Mouse (Mus musculus) Muller cell, postnatal 12 days (primary cell): ENCODE measurements around the gene Tbc1d30.

Source experiments
- DNase-seq: peaks from one replicate; pipeline ENCODE4 v3.0.0-alpha.2; 2015; ENCODE audit errors: inconsistent ontology term

Tbc1d30 gene

DNA sequence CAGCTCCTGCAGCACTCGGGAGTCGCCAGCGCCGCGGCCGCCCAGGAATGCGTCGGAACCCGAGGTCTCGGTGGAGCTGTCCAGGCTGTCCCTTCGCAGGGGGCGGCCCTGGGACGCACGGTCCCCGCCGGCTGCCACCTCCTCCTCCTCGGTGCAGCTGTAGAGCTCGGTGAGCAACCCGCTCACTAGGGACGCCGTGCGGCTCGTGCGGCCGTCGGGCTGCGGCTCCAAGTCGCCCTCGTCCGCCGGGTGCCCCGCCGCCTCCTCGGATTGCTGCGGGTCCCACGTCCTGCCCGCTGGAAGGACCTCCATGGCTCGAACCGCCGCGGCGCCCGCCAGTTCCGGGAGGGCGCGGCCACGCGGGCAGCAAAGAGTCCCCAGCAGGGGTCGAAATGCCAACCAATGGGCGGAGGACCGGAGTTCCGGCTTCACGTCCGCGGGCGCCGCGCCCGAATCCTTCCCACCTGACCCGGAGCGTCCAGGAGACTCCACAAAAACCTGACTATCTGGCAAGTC, at the start of gene Tbc1d30:
TSS of gene Tbc1d30 (minus strand) at position 213 of the 516 bp plus-strand sequence.
- peak; percentile 55 for DNase-seq

DNA sequence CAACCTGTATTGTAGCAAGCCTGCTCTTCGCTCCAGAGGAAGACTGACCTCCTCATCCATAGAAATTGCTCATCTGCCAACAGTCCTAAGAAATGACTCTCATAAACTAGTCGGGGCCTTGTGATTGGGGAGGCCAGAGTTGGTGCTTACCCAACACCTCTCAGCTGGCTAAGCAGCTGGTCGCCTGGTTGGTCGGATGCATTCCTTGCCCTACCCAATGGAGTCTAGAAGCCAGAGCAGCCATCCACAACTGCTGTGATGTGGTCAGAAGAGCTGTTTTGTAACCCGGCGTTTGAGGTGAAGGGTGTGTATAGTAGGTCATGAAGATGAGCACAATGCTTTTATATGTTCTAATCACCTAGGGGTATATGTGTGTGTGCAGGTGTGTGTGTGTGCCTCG, 47.5 kb upstream of the Tbc1d30 start:
- no peak for DNase-seq

DNA sequence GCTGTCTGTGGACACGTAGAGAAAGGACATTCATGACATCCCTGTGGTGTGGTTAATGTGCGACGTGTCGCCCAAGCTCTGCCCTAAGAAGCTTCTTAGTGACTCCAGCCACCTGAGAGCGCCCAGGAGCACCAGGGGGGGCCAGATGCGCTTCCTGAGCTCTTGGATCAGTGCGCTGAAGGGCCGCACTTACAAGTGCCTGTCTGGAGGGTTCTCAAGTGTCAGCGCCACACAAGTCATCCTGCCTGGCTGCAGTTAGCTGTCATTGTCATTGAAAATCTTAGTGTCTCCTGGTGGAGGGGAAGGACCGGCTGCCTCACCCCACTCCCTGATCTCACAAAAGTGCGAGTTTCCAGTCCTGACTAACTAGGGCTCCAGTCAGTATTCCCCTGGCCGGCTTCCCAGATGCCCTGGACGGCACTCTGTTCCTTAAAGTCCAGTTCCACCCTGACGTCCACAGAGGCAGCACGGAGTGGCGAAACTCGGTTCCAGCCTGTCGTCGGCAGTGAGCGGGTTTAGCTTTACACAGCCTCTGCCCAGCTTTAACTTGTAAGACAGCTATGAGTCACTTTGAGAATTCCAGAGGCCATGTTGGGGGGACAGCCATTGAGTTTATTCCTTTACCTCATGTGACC, 44.6 kb upstream of the Tbc1d30 start:
- DNase-seq: no peak

DNA sequence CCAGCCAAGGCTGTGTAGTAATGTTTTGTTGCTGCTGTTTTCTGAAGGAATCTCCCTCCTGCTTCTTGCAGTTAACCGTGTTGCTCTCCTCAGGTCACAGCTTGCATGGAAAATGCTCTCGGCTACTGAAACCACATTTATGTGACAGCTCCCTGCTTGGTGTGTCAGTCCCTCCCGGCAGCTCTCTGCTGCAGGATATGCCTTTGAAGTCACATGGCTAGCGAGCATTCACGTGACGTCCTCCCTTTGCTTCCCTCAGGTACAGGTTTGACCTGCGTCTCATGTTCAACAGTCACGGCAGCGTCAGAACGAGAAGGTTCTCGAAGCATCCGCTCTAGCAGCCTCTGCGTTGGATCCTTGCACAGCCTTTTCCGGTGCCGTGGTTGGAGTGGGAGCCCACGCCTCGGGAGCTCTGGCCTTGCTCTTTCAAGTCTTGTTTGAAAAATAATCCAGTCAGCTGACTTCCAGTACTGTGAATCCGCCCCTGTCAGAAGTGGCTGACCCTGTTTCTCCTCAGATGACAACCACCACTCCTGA, 43.8 kb upstream of the Tbc1d30 start:
- DNase-seq: no peak

DNA sequence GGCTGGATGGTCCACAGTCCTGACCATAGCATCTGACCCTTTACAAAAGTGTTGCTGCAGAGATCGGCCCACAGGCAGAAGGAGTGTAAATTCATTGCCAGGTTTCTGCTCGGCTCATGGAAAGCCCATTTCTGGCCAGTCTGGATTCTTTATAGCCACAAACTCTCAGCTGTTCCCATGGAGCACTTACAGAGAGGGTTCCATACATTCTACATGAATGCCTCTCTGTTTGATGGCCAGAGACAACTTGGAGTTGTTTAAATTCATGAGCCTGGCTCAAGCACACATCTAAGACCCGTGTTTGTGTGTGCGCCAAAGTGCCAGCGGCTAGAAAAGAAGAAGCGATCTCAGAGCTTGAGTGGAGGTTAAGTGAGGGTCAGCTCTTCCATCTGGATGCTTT, 43.2 kb upstream of the Tbc1d30 start:
- DNase-seq: no peak

DNA sequence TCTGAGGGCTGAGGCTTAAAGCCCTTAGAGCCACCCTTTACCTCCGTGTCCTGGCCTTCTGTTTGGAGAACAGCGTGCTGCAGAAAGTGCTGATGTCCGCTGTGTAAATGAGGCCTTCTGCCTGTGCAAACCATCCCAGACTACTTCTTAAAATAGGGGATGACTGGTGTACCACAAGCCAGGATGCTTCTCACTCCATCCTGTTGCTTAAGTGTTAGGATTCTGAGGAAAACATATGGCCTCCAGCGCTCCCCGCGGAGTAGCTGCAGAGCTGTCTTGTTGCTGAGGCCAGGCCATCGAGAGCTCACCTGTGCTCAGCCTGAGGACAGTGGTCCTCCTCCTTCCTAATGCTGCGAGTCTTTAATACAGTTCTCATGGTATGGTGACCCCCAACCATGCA, 40.8 kb upstream of the Tbc1d30 start:
- no peak for DNase-seq

DNA sequence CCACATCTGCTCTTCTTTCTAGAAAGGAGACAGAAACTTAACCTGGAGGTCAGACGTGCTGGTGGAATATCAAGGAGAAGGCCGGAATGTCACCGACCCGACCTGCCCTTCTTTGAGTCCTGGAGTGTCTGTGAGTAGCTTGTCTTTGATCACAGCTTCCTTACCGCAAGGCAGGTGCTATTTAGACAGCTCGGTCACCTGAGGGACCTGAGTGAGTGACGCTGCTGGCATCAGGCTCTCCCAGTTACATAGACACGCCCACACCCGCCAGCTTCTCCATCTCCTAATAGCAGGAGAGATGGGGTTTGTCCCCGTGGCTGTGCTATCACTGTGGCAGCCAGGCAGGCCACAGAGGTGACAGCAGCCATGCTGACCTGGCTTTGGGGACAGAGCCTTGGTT, 39.5 kb upstream of the Tbc1d30 start:
- no peak for DNase-seq

DNA sequence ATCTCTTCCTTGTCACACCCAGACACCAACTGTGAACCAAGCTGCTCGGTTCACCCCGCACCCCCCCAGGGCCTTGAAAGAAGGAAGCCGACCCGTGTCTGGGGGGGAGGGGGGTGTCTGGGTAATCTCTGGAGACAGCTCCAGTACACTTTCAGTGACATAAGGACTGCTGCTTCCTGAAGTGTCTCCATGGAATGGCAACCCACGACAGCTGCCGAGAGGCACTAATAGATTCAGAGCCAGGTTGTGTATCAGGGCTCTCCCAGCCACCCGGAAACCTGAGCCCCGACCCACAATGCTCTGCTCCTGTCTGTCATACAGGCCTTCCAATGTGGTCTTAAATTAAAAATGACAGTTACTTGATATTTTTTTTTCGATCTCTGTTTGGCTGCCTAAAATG, 35.3 kb upstream of the Tbc1d30 start:
- DNase-seq: no peak

DNA sequence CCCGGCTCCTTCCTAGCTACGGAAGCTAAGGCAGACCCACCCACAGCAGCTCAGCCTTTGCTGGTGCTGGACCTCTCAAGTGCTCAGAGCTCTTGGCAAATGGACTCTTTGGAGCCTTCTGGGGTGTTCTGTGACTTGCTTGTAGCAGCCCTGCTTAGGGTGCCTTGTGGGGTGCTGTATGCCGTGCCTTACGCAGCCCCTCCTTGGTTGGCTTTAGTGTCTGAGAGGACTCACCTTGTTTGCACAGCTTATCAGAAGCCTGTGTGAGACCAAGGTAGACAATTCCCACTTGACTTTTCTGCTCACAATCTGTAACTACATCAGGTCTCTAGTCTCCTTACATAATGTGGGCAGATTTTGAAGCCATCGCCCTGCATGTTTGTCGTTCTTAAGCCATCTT, 34.6 kb upstream of the Tbc1d30 start:
- DNase-seq: no peak

DNA sequence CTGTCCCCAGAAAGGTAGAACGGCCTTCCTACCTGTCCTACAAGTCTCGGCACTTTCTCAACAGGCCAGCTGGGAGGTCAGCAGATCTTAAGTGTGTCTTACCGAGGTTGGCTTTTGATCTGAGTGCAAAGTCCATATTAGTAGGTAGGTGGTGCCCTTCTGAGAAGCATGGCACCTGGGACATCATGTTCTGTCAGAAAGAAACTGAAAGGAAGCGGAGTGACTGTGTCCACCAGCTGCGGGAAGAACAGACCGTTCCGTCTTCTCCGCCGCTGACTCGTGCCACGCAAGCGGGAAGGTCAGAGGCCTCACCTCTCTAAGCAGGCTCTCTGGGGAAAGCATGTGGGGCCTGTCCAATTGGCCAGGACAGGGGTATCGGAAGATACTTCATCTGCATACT, 33.6 kb upstream of the Tbc1d30 start:
- DNase-seq: no peak

DNA sequence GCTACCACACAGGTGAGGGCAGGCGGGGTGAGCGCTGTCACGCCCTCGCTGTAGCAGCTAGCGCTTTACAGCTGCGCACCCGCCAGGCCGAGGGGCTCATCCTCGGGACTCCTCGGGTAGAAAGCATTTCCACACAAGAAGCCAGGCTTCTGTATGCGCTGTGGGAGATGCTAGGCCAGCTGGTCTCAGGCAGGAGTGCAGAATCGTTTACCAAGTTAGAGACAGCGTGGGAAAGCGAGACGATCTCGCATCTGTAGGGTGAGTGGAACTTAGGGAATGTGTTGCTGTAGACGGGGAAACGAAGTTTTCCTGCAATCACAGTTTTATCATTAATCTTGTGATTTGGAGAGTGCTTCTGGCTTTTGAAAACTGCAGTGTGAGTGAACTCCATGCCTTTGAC, 30.2 kb upstream of the Tbc1d30 start:
- no peak for DNase-seq

DNA sequence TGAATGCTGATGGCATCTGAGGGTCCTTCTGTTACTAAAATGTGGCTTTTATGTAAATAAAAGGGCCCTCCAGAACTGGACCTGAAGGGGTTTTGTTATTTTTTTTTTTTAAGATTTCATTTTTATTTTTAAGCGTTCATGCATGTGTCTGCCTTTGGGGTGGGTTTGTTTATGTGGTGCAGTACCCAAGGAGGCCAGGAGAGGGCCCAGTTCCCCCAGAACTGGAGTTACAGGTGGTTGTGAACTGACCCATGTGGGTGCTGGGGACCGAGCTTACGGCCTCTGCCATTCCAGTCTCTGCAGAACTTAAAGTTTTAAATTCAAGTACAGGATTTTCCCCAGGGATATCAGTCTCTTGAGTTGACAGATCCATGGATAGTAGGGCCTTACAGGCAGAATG, 28.3 kb upstream of the Tbc1d30 start:
- no peak for DNase-seq

DNA sequence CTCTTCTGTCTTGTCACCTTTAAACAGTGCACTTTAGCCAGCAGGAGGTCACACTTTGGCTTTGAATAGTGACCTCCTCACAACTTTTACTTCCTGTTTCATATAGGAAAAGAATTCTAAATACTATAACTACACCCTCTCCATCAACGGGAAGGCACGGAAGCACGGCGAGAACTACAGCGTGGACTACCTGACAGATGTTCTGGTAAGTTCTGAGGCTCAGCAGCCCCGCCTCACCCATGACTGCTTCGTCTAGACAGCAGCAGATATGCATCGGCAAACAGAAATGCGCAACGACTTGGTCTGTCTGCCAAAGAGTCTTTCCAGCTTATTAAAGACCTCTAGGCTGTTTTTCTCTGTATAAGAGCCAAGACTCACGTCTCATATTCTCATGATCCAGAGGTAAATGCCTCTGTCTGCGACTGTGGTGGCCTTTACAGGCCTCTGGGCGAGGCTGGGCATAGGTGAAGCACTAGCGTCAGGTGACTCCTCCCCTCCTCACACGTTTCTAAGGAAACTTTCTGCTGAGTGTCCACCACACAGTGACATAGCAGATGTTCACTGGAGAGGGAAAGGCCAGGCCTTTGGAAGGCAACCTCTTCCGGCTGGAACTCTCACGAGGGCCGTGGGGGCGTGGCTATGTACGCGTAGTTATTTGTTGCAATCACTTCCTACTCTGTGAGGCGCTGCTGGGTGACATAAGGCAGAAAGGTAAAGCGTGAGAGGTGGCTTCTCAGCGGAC, 25.6 kb upstream of the Tbc1d30 start:
- DNase-seq: no peak

DNA sequence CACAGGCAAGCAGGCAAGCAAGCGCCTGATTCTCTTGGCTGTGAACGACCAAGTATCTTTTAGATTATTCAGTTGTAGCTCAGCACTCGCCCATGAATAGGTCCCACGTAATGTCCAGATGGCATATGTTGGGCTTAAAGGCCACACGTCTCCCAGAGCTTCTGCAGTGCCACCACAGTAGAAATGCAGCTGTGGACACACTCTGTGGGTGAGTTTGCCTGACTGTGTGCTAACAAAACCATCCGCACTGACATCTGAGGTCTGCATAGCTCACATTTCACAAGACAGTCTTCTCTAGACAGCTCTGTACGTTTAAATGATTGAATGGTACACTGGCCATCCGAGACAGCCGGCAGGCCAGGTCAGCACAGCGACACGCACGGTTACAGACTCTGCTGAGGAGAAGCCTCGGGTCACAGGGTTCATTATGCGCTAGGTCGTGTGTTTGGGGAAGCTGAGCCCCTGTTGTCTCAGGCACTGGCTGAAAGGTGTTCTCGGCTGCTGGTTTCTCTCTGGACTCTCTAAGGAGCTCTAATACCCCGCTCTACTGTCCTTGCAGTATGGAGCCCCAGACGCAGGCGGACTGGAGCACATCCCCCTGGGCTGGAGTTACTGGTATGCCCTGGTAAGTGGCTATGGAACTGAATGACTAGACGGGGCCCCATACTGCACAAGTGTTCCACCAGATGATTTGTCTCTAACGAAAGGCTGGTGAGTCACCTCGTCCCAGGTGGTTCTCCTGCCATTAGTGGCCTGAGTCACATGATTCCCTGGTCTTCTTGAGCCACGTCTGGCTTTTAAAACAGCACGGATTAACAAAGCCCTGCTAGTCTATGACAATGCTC, 24.8 kb upstream of the Tbc1d30 start:
- no peak for DNase-seq

DNA sequence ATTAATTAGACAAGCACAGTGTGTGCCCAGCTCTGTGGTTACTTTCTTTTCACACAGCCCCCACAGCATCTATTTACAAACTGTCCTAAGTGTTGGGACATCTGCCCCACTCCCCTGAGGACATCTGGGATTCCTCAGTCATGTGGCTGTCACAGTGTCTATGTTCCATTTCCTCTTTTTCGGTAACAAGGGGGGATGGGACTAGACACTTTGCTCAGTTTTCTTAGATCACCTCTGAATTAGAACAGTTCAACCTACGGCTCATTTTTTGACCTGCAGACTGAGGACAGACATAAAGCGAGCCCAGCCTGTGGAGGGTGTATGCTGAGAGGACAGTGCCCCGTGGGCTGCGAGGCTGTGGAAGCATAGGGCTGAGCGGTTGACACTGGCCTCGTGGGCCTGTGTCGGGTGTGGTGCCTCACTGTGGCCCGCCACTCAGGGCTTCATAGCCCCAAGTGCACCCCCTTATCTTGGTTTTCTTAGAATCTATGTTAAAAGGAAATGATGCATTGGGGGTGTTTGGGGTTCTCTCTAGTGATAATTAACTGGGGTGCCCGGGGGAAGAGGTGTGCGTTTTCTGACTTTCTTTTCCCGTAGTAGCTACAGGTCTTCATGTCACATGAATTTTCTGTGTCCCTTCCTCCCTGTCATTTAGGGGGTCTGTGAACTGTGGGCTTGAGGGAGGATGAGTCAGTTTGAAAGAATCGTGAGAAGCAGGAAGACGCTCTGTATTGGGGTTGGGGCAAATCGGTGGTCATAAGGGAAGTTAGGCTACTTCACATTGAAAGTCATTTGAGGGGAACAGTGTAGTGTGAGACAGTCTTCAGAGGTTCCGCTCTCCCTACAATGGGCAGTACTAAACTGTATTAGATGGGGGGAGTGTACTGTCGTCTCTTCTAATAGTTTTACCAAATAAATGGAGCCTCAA, 23.9 kb upstream of the Tbc1d30 start:
- peak; percentile 32 for DNase-seq

DNA sequence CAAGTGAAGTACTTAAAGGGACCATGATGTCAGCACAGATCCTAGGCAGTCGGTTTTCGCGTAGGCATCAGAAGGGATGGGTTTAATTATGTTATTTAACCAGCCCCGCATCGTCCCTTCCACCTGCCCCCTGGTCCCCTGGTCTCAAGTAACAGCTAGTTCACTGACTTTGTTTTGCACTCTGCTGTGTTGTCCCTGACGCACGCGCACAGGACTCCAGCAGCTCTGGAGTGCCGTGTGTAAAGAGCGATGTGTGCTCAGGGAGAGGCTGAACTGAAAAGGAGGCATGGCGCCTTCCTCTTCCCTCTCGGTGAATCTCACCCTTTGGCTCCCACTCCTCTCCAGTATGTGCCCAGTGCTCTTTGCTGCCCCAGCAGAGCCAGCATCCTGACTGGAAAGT, 22.9 kb upstream of the Tbc1d30 start:
- DNase-seq: no peak

DNA sequence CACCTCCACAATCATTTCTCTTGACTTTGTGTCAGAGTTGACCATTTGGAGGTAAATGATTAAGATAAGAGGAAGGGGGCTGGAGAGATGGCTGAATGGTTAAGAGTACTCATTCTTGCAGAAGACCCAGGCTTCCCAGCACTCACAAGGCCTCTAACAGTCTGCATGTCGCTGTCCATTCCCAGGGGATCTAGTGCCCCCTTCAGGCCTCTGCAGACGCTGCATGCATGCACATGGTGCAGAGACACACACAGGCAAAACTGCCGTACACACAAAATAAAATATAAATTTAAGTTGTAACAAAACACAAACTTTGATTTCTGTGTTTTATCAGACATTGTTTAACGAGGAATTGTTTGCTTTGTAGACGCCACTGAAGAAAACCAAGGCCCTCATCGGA, 19.7 kb upstream of the Tbc1d30 start:
- no peak for DNase-seq

DNA sequence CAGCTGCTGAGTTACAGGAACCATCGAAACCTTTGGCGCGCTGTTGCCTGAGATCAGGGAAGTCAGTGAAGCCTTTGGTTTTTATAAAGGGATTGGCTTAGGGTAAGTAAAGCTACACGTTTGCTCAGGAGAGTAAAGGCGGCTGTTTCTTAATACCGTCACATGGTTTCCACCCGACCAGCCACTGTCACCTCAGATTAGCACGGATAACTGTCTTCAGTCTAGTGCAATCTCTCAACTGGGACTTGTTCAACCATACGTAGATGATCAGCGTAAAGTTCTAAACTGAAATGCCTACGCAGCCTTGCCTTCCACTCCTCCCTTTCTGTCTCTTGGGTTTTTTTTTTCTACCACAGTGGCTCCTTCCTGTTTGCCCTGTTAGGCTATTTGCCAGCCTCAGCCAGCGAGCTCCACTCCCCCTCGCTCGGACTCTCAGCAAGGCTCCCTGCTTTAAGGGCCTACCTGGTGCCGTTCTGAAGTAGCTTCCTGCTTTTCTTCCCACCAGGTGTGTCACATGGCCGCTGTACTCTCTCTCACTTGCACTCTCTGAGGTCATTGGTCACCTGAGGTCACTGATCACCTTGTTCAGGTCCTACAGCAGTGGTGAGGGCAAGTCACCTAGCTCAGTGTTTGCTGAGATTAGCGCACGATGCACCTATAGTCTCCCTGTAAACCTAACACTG, 17.8 kb upstream of the Tbc1d30 start:
- DNase-seq: peak; percentile 34

DNA sequence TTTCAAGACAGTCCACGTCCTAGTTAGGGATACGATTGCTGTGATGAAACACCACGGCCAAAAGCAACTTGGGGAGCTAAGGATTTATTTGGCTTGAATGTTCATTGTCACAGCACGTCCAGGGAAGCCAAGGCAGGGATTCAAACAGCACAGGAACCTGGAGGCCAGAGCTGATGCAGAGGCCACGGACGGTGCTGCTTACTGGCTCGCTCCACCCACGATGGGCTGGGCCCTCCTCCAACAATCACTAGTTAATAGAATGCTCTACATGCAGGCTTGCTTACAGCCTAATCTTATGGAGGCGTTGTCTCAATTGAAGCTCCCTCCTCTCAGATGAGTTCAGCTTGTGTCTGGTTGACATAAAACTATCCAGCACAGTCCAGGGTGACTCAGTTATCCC, 16.7 kb upstream of the Tbc1d30 start:
- DNase-seq: no peak

DNA sequence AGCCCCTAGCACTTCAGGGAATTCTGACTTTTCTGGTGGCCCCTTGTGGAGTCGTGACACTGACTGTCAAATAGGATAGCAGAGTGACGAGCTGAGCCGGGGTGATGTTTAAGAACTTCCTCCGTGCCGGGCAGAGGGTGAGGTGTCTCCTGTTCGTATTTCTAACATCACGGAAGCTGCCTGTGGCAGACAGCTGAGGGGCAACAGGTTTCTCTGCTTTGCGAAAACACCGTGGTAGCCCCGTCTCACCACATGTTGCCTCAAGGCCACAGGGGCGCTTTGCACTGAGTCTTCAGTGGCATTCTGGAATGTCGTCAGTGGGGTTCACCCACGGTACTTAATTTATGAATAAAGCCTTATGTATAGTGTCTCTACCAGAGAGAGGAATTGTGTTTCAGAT, 16.2 kb upstream of the Tbc1d30 start:
- no peak for DNase-seq
